Mouse (Mus musculus): ENCODE results near the gene Mum1l1.
"Not testable (repeated sequence)": the region's sequence is repeated elsewhere in the genome, so short reads cannot be mapped to it uniquely, and the experiment has no call there.

The Mum1l1 gene

GRCm38 (mm10) chrX:139209829-139210225 lies at the start of gene Mum1l1:
Mum1l1 (plus strand) TSS chrX:139210042.
- peak; percentile 93 for DNase-seq (ENCODE audit: low spot score)

GRCm38 (mm10) chrX:139178928-139179327 lies 30.9 kb upstream of the Mum1l1 start, which contains the start of gene 4933428M09Rik:
4933428M09Rik (plus strand) TSS chrX:139179228.
- DNase-seq (ENCODE audit: low spot score) = no peak

- DNase-seq (ENCODE audit: low spot score) = peak; percentile 46
These were observed 18.3 kb upstream of the Mum1l1 start for GRCm38 (mm10) chrX:139191506-139191905.

GRCm38 (mm10) chrX:139194572-139195279 lies 15.1 kb upstream of the Mum1l1 start:
- no peak for DNase-seq (ENCODE audit: low spot score)

GRCm38 (mm10) chrX:139209191-139209828 lies 532 bp upstream of the Mum1l1 start:
- DNase-seq (ENCODE audit: low spot score) = not testable (repeated sequence)

- DNase-seq (ENCODE audit: low spot score) = no peak
These were observed 4.9 kb downstream of the Mum1l1 start for GRCm38 (mm10) chrX:139214765-139215164.

- no peak for DNase-seq (ENCODE audit: low spot score)
These were observed 6.6 kb downstream of the Mum1l1 start for GRCm38 (mm10) chrX:139216409-139216808.

- DNase-seq (ENCODE audit: low spot score) = peak; percentile 70
These were observed 7.2 kb downstream of the Mum1l1 start for GRCm38 (mm10) chrX:139216991-139217593.

GRCm38 (mm10) chrX:139217776-139218175 lies 7.9 kb downstream of the Mum1l1 start:
- no peak for DNase-seq (ENCODE audit: low spot score)

- DNase-seq (ENCODE audit: low spot score) = peak; percentile 48
These were observed 9.2 kb downstream of the Mum1l1 start for GRCm38 (mm10) chrX:139219017-139219416.

GRCm38 (mm10) chrX:139220830-139221229 lies 11.0 kb downstream of the Mum1l1 start:
- no peak for DNase-seq (ENCODE audit: low spot score)

- no peak for DNase-seq (ENCODE audit: low spot score)
These were observed 12.1 kb downstream of the Mum1l1 start for GRCm38 (mm10) chrX:139221893-139222292.

- peak; percentile 61 for DNase-seq (ENCODE audit: low spot score)
These were observed 21.3 kb downstream of the Mum1l1 start for GRCm38 (mm10) chrX:139231143-139231542.

- peak; percentile 35 for DNase-seq (ENCODE audit: low spot score)
These were observed 37.5 kb downstream of the Mum1l1 start for GRCm38 (mm10) chrX:139247294-139247693.

GRCm38 (mm10) chrX:139257072-139257471 lies 47.2 kb downstream of the Mum1l1 start:
- DNase-seq (ENCODE audit: low spot score) = peak; percentile 33

GRCm38 (mm10) chrX:139281966-139282365 lies 72.1 kb downstream of the Mum1l1 start:
- no peak for DNase-seq (ENCODE audit: low spot score)

Data from testis, postnatal 10 days (tissue).